Mouse (Mus musculus) CH12.LX (cell line): ENCODE measurements around the gene Rnf41. TPM values are rescaled to one million over a fixed set of nuclear protein-coding genes. Genes with fewer than 3 reads are reported as not detected.

Experiments used
- DNase-seq: peaks from one replicate; pipeline ENCODE4 v3.0.0-alpha.2; 2013; ENCODE audit errors: extremely low read depth
- H3K27ac ChIP-seq: 2 replicates; pipeline ENCODE4 v1.5.1; 2012; ENCODE audit warnings: low read depth, mild to moderate bottlenecking, control low read depth, moderate library complexity; ENCODE audit not compliant: insufficient read depth
- H3K27me3 ChIP-seq: replicated peaks from 2 replicates; pipeline ENCODE3; 2012; ENCODE audit warnings: inconsistent platforms
- H3K36me3 ChIP-seq, 2 experiments: replicated peaks in 1 of 2; 2 replicates each; pipeline versions ENCODE3 to v1.6.1; 2012; ENCODE audit warnings: inconsistent platforms in 1 of 2, low read length in 1 of 2, mild to moderate bottlenecking in 1 of 2, mixed read lengths in 1 of 2, moderate library complexity in 1 of 2; ENCODE audit not compliant: control insufficient read depth in 1 of 2, insufficient read depth in 1 of 2
- H3K4me1 ChIP-seq, 2 experiments: 2 replicates each; pipeline ENCODE4 v1.6.1; 2012; ENCODE audit warnings: inconsistent platforms in 1 of 2, moderate library complexity in 1 of 2; ENCODE audit not compliant: insufficient read depth in 2 of 2, control insufficient read depth in 1 of 2
- H3K4me2 ChIP-seq: 2 replicates; pipeline ENCODE4 v1.6.1; 2012; ENCODE audit warnings: low read depth, mild to moderate bottlenecking, control low read depth; ENCODE audit not compliant: poor library complexity, insufficient read depth, severe bottlenecking
- H3K4me3 ChIP-seq, 3 experiments: fragments of 150-350 bp in 1 of 3; sonication (generic) in 1 of 3; replicated peaks in 1 of 3; 2 replicates each; pipeline versions ENCODE3 to v1.5.1; 2011 to 2012; ENCODE audit warnings: low read depth in 2 of 3, low read length in 2 of 3, mild to moderate bottlenecking in 2 of 3, moderate library complexity in 2 of 3, control low read depth in 1 of 3, improper control_type of control experiment in 1 of 3, inconsistent platforms in 1 of 3, mixed read lengths in 1 of 3; ENCODE audit not compliant: poor library complexity in 1 of 3
- H3K79me2 ChIP-seq: replicated peaks from 2 replicates; pipeline ENCODE4 v1.6.1; 2012; ENCODE audit warnings: mild to moderate bottlenecking, moderate library complexity; ENCODE audit not compliant: control insufficient read depth, poor library complexity, insufficient read depth, severe bottlenecking; ENCODE audit errors: extremely low read depth
- H3K9ac ChIP-seq: 2 replicates; pipeline ENCODE4 v1.6.1; 2012; ENCODE audit warnings: low read depth, mild to moderate bottlenecking, control low read depth, moderate library complexity; ENCODE audit not compliant: insufficient read depth
- H3K9me3 ChIP-seq: replicated peaks from 2 replicates; pipeline ENCODE3; 2012; ENCODE audit warnings: low read length, inconsistent platforms, mixed read lengths
- BHLHE40 ChIP-seq: IDR thresholded peaks from 2 replicates; pipeline ENCODE4 v1.6.1; 2011; ENCODE audit warnings: mild to moderate bottlenecking, low read depth, low read length, improper control_type of control experiment
- CHD1 ChIP-seq: IDR thresholded peaks from 2 replicates; pipeline ENCODE4 v1.6.1; 2012; ENCODE audit warnings: low read depth, low read length, improper control_type of control experiment, inconsistent platforms
- CHD2 ChIP-seq: IDR thresholded peaks from 2 replicates; pipeline ENCODE4 v1.6.1; 2011; ENCODE audit warnings: low read length, improper control_type of control experiment
- CTCF ChIP-seq, 2 experiments: IDR thresholded peaks in 1 of 2; conservative IDR thresholded peaks in 1 of 2; 2 replicates each; pipeline ENCODE4 v1.5.1; 2011 to 2012; ENCODE audit warnings: low read depth in 2 of 2, low read length in 2 of 2, improper control_type of control experiment in 1 of 2, inconsistent platforms in 1 of 2, mild to moderate bottlenecking in 1 of 2, moderate library complexity in 1 of 2
- E2F4 ChIP-seq: IDR thresholded peaks from 2 replicates; pipeline ENCODE4 v1.6.1; 2011; ENCODE audit warnings: low read depth, low read length, improper control_type of control experiment; ENCODE audit not compliant: insufficient replicate concordance
- ELF1 ChIP-seq: IDR thresholded peaks from 2 replicates; pipeline ENCODE4 v1.6.1; 2014; ENCODE audit warnings: low read depth, mild to moderate bottlenecking, inconsistent platforms, low read length, improper control_type of control experiment
- EP300 ChIP-seq: IDR thresholded peaks from 2 replicates; pipeline ENCODE4 v1.6.1; 2011; ENCODE audit warnings: low read length, improper control_type of control experiment
- ETS1 ChIP-seq: conservative IDR thresholded peaks from 2 replicates; pipeline ENCODE4 v1.6.1; 2012; ENCODE audit warnings: low read depth, mild to moderate bottlenecking, inconsistent platforms, low read length, improper control_type of control experiment, moderate library complexity
- GABPA ChIP-seq: IDR thresholded peaks from 2 replicates; pipeline ENCODE4 v1.6.1; 2012; ENCODE audit warnings: low read depth, low read length, improper control_type of control experiment, inconsistent platforms; ENCODE audit not compliant: insufficient replicate concordance
- HCFC1 ChIP-seq: IDR thresholded peaks from 2 replicates; pipeline ENCODE4 v1.6.1; 2012; ENCODE audit warnings: low read depth, mild to moderate bottlenecking, inconsistent platforms, low read length, improper control_type of control experiment
- IRF4 ChIP-seq: IDR thresholded peaks from 2 replicates; pipeline ENCODE4 v1.6.1; 2014; ENCODE audit warnings: low read depth, mild to moderate bottlenecking, inconsistent platforms, low read length, improper control_type of control experiment
- JUN ChIP-seq: IDR thresholded peaks from 2 replicates; pipeline ENCODE4 v1.6.1; 2011; ENCODE audit warnings: low read depth, mild to moderate bottlenecking, low read length, improper control_type of control experiment, moderate library complexity; ENCODE audit not compliant: insufficient read depth
- JUND ChIP-seq: conservative IDR thresholded peaks from 2 replicates; pipeline ENCODE4 v1.6.1; 2011; ENCODE audit warnings: low read depth, low read length, improper control_type of control experiment
- KAT2A ChIP-seq: IDR thresholded peaks from 2 replicates; pipeline ENCODE4 v1.6.1; 2012; ENCODE audit warnings: low read length, improper control_type of control experiment, inconsistent platforms; ENCODE audit not compliant: insufficient replicate concordance
- MAFK ChIP-seq: IDR thresholded peaks from 2 replicates; pipeline ENCODE4 v1.6.1; 2011; ENCODE audit warnings: low read length, improper control_type of control experiment; ENCODE audit not compliant: insufficient replicate concordance
- MAX ChIP-seq: IDR thresholded peaks from 2 replicates; pipeline ENCODE4 v1.6.1; 2011; ENCODE audit warnings: low read length, improper control_type of control experiment
- MAZ ChIP-seq: IDR thresholded peaks from 2 replicates; pipeline ENCODE4 v1.6.1; 2012; ENCODE audit warnings: low read depth, mild to moderate bottlenecking, inconsistent platforms, low read length, improper control_type of control experiment, moderate library complexity
- MEF2A ChIP-seq: IDR thresholded peaks from 2 replicates; pipeline ENCODE4 v1.6.1; 2014; ENCODE audit warnings: low read depth, mild to moderate bottlenecking, inconsistent platforms, low read length, improper control_type of control experiment, borderline replicate concordance
- MXI1 ChIP-seq: IDR thresholded peaks from 2 replicates; pipeline ENCODE4 v1.6.1; 2011; ENCODE audit warnings: mild to moderate bottlenecking, low read depth, low read length, improper control_type of control experiment
- MYC ChIP-seq: IDR thresholded peaks from 2 replicates; pipeline ENCODE4 v1.6.1; 2011; ENCODE audit warnings: low read depth, mild to moderate bottlenecking, improper control_type of control experiment, low read length
- NELFE ChIP-seq: IDR thresholded peaks from 2 replicates; pipeline ENCODE4 v1.6.1; 2011; ENCODE audit warnings: low read depth, low read length, improper control_type of control experiment
- NRF1 ChIP-seq: IDR thresholded peaks from 2 replicates; pipeline ENCODE4 v1.6.1; 2014; ENCODE audit warnings: low read depth, mild to moderate bottlenecking, inconsistent platforms, low read length, improper control_type of control experiment, moderate library complexity
- PAX5 ChIP-seq: IDR thresholded peaks from 2 replicates; pipeline ENCODE4 v1.6.1; 2012; ENCODE audit warnings: low read length, inconsistent platforms, mixed read lengths
- POLR2A ChIP-seq: IDR thresholded peaks from 2 replicates; pipeline ENCODE4 v1.6.1; 2011; ENCODE audit warnings: low read depth, mild to moderate bottlenecking, improper control_type of control experiment, low read length
- POLR2AphosphoS2 ChIP-seq: IDR thresholded peaks from 2 replicates; pipeline ENCODE4 v1.6.1; 2011; ENCODE audit warnings: low read depth, low read length, improper control_type of control experiment
- RAD21 ChIP-seq: IDR thresholded peaks from 2 replicates; pipeline ENCODE4 v1.6.1; 2011; ENCODE audit warnings: low read depth, mild to moderate bottlenecking, low read length, improper control_type of control experiment, moderate library complexity
- RCOR1 ChIP-seq: conservative IDR thresholded peaks from 2 replicates; pipeline ENCODE4 v1.6.1; 2012; ENCODE audit warnings: low read depth, mild to moderate bottlenecking, inconsistent platforms, low read length, improper control_type of control experiment
- SIN3A ChIP-seq: IDR thresholded peaks from 2 replicates; pipeline ENCODE4 v1.6.1; 2012; ENCODE audit warnings: low read length, improper control_type of control experiment, inconsistent platforms
- SMC3 ChIP-seq: IDR thresholded peaks from 2 replicates; pipeline ENCODE4 v1.6.1; 2011; ENCODE audit warnings: low read depth, low read length, improper control_type of control experiment
- TBP ChIP-seq: conservative IDR thresholded peaks from 2 replicates; pipeline ENCODE4 v1.6.1; 2011; ENCODE audit warnings: low read depth, low read length, improper control_type of control experiment
- TCF12 ChIP-seq: IDR thresholded peaks from 2 replicates; pipeline ENCODE4 v1.6.1; 2014; ENCODE audit warnings: low read depth, mild to moderate bottlenecking, inconsistent platforms, low read length, improper control_type of control experiment
- UBTF ChIP-seq: IDR thresholded peaks from 2 replicates; pipeline ENCODE4 v1.6.1; 2012; ENCODE audit warnings: low read depth, mild to moderate bottlenecking, inconsistent platforms, low read length, improper control_type of control experiment, moderate library complexity
- USF1 ChIP-seq: IDR thresholded peaks from 2 replicates; pipeline ENCODE4 v1.6.1; 2014; ENCODE audit warnings: low read depth, mild to moderate bottlenecking, inconsistent platforms, low read length, improper control_type of control experiment
- USF2 ChIP-seq: conservative IDR thresholded peaks from 2 replicates; pipeline ENCODE4 v1.6.1; 2011; ENCODE audit warnings: low read depth, low read length, improper control_type of control experiment
- ZC3H11A ChIP-seq: IDR thresholded peaks from 2 replicates; pipeline ENCODE4 v1.6.1; 2012; ENCODE audit warnings: low read depth, mild to moderate bottlenecking, inconsistent platforms, low read length, improper control_type of control experiment
- ZKSCAN1 ChIP-seq: IDR thresholded peaks from 2 replicates; pipeline ENCODE4 v1.6.1; 2012; ENCODE audit warnings: low read depth, inconsistent platforms, low read length, improper control_type of control experiment, borderline replicate concordance
- ZMIZ1 ChIP-seq: IDR thresholded peaks from 2 replicates; pipeline ENCODE4 v1.6.1; 2012; ENCODE audit warnings: low read depth, mild to moderate bottlenecking, inconsistent platforms, low read length, improper control_type of control experiment
- ZNF384 ChIP-seq: IDR thresholded peaks from 2 replicates; pipeline ENCODE4 v1.6.1; 2012; ENCODE audit warnings: low read depth, low read length, improper control_type of control experiment, inconsistent platforms
- dilution Hi-C: fragments of 300-500 bp; cut with MboI; formaldehyde crosslinking; loops from 2 replicates; pipeline ENCODE4 v1.14.3; 2020; ENCODE audit warnings: low sequenced_read_pairs; ENCODE audit not compliant: extremely low pct_unique_long_range_greater_than_20kb, extremely low pct_ligation_motif_present
- in situ Hi-C: fragments of 300-500 bp; cut with MboI; formaldehyde crosslinking; loops from 3 replicates; pipeline ENCODE4 v1.14.3; 2019; ENCODE audit warnings: low sequenced_read_pairs, low pct_ligation_motif_present, low pct_unique_long_range_greater_than_20kb, mixed read lengths
- polyA plus RNA-seq: library from polyadenylated mRNA; unstranded; fragments of >175 nt; gene quantifications from 2 replicates; pipeline ENCODE4 v1.2.1, GENCODE M21; 2012; ENCODE audit warnings: low read depth; ENCODE audit not compliant: insufficient read length
- total RNA-seq, 2 experiments: library from RNA; depleted of rRNA; stranded (reverse); fragments of 300-350 nt in 1 of 2; fragments of >200 nt in 1 of 2; gene quantifications; 2 replicates each; pipeline ENCODE4 v1.2.3; 2012 to 2014

Gene Rnf41
- total and polyA plus RNA-seq, 3 experiments = 15.3 to 19.9 (median 17.4) TPM

DNA sequence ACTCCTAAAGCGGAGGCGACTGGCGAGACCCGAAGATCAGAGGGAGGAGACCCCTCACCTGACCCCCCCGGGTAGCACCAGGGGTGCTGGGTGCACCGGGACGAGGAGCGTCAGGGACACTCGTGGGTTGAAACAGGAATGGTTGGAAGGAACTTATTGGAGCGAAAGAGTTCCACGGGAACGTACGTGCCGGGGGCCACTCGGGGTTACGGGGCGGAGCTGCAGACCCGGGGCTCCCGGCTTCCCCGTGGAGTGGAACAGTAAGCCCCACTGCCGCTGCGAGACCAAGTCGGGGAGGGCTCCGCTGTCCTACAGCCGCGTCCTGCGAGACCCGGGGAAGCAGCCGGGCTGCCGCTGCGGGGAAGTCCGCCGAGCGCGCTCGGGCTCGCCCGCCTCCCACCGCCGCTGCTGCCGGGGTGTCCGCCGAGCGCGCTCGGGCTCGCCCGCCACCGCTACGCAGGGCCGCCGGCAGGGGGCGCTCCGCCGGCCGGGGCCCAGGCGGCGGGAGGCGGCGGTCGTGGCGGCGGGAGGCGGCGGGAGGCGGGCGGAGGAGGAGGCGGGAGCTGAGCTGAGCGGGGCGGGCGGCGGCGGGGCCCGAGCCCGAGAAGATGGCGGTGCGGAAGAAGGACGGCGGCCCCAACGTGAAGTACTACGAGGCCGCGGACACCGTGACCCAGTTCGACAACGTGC is 47.4 kb downstream of the Rnf41 start, which contains the start of gene Smarcc2:
Gene Smarcc2, plus strand, starts transcription at position 530 of the 690 bp plus-strand sequence.
- Histone ChIP-seq H3K4me1 (peaks cover 6 to 28% of the 10 kb centered on the region in 2 experiments), H3K79me2 (peaks cover 16% of the 10 kb centered on the region), H3K27ac (peak within 1 kb of the TSS; percentile 79), H3K4me3 (peak within 1 kb of the TSS; percentile 77 to 86 (median 82)), H3K9ac (peak within 1 kb of the TSS; percentile 97), H3K4me2 (peak within 1 kb of the TSS; percentile 80), H3K36me3 (peaks cover 12 to 30% of the 10 kb centered on the region in 2 experiments), H3K9me3 (no peaks in the 10 kb centered on the region), H3K27me3 (no peaks in the 10 kb centered on the region)
- peak; percentile 44 for DNase-seq
- TF ChIP-seq ZNF384 (no peak), NRF1 (no peak), E2F4 (no peak), USF1 (no peak), UBTF (peak; percentile 82), ELF1 (peak; percentile 39; the same call in 1 of the 2 replicates), KAT2A (no peak), JUN (no peak), RAD21 (no peak), MAX (no peak), GABPA (no peak), EP300 (no peak), MXI1 (peak; percentile 47; the same call in 1 of the 2 replicates), ZC3H11A (no peak), JUND (no peak), MEF2A (no peak), NELFE (peak; percentile 58), ETS1 (no peak), HCFC1 (no peak), TCF12 (no peak; the same call in 1 of the 2 replicates), TBP (no peak), CTCF (conservative IDR thresholded peaks at IDR 0.05 in 1 of 2, IDR thresholded peaks at IDR 0.05 in 1 of 2; ENCODE audit: low read depth in 2 of 2, low read length in 2 of 2) (peak in 1 of 2 experiments; percentile 59; a peak in 2 of 4 replicates), ZKSCAN1 (no peak), ZMIZ1 (no peak), PAX5 (no peak), POLR2A (peak; percentile 65), CHD1 (no peak), BHLHE40 (no peak), MAFK (no peak), SMC3 (peak; percentile 24; the same call in 1 of the 2 replicates), RCOR1 (no peak), MYC (no peak), CHD2 (no peak), MAZ (no peak), POLR2AphosphoS2 (no peak), SIN3A (no peak), USF2 (no peak), IRF4 (no peak)
- dilution Hi-C loops = no loop called here
- in situ Hi-C loops = no loop called here
